Mouse (Mus musculus): ENCODE results near the gene Trmt61a. TPM values are rescaled to one million over a fixed set of nuclear protein-coding genes. Genes with fewer than 3 reads are reported as not detected.

Trmt61a gene
- polyA plus RNA-seq, 1 experiment from 2014 or later = 9.0 TPM

- H3K4me3 ChIP-seq (replicated peaks) = no peak overlapping the region
- no peaks in the 10 kb centered on the region for H3K27me3 ChIP-seq
- no peaks in the 10 kb centered on the region for H3K9me3 ChIP-seq
- H3K27ac ChIP-seq = peak overlapping the region; percentile 96
- H3K36me3 ChIP-seq = no peaks in the 10 kb centered on the region
- WGBS = 5% methylated on average over 5 of the region's 5 CpGs
- peak overlapping the region; percentile 25; the same call in 1 of the 2 replicates for H3K9ac ChIP-seq (replicated peaks)
- H3K4me2 ChIP-seq (replicated peaks) = no peak overlapping the region
- ATAC-seq = no peak
- peaks cover 87% of the 10 kb centered on the region for H3K4me1 ChIP-seq (replicated peaks)
Observed at GRCm38 (mm10) chr12:111691346-111691872, 13.5 kb downstream of the Trmt61a start.

- H3K4me1 ChIP-seq (replicated peaks) = peaks cover 72% of the 10 kb centered on the region
- H3K4me2 ChIP-seq (replicated peaks) = peak overlapping the region; percentile 39; the same call in 1 of the 2 replicates
- no peaks in the 10 kb centered on the region for H3K36me3 ChIP-seq
- H3K9ac ChIP-seq (replicated peaks) = peak overlapping the region; percentile 32; the same call in 1 of the 2 replicates
- no peaks in the 10 kb centered on the region for H3K9me3 ChIP-seq
- WGBS = 63% methylated on average over 5 of the region's 5 CpGs
- H3K27me3 ChIP-seq = no peaks in the 10 kb centered on the region
- H3K27ac ChIP-seq = peak overlapping the region; percentile 96
- no peak overlapping the region for H3K4me3 ChIP-seq (replicated peaks)
- no peak for ATAC-seq
Observed at GRCm38 (mm10) chr12:111692899-111693298, 15.0 kb downstream of the Trmt61a start.

DNA sequence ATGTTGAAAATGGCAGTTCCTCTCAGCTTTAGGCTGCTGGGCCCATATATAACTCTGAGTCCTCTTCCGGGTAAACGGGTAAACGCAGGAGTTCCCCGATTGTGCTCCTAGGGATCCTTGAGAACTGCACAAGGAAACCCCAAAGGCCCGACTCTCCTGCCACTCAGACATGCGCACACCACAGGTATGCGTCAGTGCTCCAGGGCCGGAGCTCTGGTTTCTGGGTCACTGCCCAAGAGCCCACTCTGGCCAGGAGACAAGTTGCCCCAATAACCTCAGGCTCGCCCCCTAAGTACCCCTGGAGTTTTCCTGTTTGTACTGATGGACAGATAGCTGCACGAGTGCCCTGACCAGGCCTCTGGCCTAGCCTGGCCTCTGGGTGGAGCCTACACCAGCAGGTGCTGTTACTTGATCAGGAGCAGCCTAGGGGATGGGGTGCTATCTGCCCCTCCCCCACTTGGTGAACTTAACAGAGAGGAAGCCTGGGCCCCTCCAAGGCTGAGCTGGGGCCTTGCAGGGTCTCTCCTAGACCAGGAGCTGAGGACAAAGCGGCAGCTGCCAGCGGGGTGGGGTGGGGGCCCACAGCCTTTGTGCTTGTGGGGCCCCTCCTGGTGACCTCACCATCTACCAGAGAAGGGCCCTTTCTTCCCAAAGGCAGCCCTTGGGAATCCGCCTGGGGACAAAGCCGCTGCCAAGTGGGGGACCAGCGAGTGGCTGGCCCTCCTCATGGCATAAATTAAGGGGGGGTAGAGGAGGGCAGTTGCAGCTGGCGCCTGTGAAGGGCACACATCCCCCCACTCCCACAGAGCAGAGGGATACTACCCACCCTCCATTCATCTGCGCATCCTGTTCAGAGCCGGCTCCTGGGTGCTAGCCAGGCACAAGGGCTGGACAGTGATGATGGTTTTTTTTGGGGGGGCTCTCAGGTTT, 15.7 kb downstream of the Trmt61a start:
- Histone ChIP-seq H3K27me3 (no peaks in the 10 kb centered on the region), H3K9ac (replicated peaks) (peak overlapping the region; percentile 51), H3K27ac (peak overlapping the region; percentile 96), H3K4me2 (replicated peaks) (peak overlapping the region; percentile 39), H3K4me3 (replicated peaks) (no peak overlapping the region; the same call in 1 of the 2 replicates), H3K9me3 (no peaks in the 10 kb centered on the region), H3K36me3 (no peaks in the 10 kb centered on the region), H3K4me1 (replicated peaks) (peaks cover 65% of the 10 kb centered on the region)
- peak; percentile 88 for ATAC-seq
- 7% methylated on average over 18 of the region's 18 CpGs for WGBS

GRCm38 (mm10) chr12:111694271-111694781, 16.4 kb downstream of the Trmt61a start:
- peaks cover 64% of the 10 kb centered on the region for H3K4me1 ChIP-seq (replicated peaks)
- H3K9ac ChIP-seq (replicated peaks) = peak overlapping the region; percentile 51
- H3K4me3 ChIP-seq (replicated peaks) = no peak overlapping the region; the same call in 1 of the 2 replicates
- peak; percentile 27 for ATAC-seq
- no peaks in the 10 kb centered on the region for H3K27me3 ChIP-seq
- no peaks in the 10 kb centered on the region for H3K9me3 ChIP-seq
- no peaks in the 10 kb centered on the region for H3K36me3 ChIP-seq
- 2% methylated on average over 12 of the region's 12 CpGs for WGBS
- H3K4me2 ChIP-seq (replicated peaks) = peak overlapping the region; percentile 39
- peak overlapping the region; percentile 96 for H3K27ac ChIP-seq

DNA sequence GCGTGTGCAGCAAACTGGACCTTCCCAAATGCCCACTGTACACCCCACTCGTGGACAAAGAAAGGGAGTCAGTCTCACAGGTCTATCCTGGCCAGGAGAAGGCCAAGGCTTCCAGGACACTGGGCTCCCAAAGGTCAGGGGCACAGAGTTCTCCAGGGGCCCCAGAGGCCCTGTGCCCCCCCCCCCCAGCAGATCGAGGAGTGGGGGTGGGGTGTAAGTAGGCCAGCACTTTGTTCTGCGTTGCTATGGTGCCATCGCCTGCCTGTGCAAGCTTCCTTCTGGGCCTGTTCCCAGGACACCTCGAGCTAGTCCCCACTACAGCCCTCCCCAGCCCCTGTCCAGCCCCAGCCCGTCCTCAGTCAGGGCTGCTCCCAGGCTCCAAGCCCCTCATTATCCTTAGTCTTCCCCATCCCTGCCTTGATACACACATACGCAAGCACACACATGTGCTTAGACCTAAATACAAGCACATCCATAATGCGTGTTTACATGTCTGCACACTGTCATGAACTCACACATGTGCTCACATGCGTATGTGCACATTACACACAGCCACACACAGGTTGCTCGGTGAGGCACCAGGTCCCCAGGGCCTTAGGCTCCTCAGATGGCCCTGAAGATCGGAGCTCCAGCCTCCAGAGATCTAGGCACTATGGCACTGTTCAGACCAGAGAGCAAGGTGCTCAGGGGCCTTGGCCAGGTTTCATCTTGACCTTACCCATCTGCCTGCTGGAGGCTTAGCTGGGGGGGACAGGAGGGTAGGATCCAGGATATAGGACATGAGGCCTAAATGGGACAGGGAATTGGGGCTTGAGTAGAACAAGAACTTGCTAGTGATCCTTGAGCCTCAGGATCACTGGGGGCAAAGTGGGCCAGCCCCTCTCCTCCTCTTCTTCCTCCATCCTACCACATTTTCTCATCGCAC, 17.2 kb downstream of the Trmt61a start:
- 21% methylated on average over 13 of the region's 13 CpGs for WGBS
- H3K4me1 ChIP-seq (replicated peaks) = peaks cover 60% of the 10 kb centered on the region
- no peaks in the 10 kb centered on the region for H3K36me3 ChIP-seq
- peak overlapping the region; percentile 51 for H3K9ac ChIP-seq (replicated peaks)
- H3K27me3 ChIP-seq = no peaks in the 10 kb centered on the region
- H3K4me2 ChIP-seq (replicated peaks) = peak overlapping the region; percentile 39
- H3K4me3 ChIP-seq (replicated peaks) = no peak overlapping the region
- peak overlapping the region; percentile 96 for H3K27ac ChIP-seq
- no peaks in the 10 kb centered on the region for H3K9me3 ChIP-seq
- ATAC-seq = peak; percentile 57

GRCm38 (mm10) chr12:111696239-111696638, 18.3 kb downstream of the Trmt61a start:
- Histone ChIP-seq H3K36me3 (no peaks in the 10 kb centered on the region), H3K4me1 (replicated peaks) (peaks cover 49% of the 10 kb centered on the region), H3K9me3 (no peaks in the 10 kb centered on the region), H3K27me3 (no peaks in the 10 kb centered on the region), H3K4me3 (replicated peaks) (no peak overlapping the region), H3K4me2 (replicated peaks) (no peak overlapping the region), H3K9ac (replicated peaks) (no peak overlapping the region), H3K27ac (peak overlapping the region; percentile 96)
- WGBS = 22% methylated on average over 6 of the region's 6 CpGs
- 0 out of 2 replicates have a peak, but pooled peaks have one; percentile 7 for ATAC-seq

- no peaks in the 10 kb centered on the region for H3K27me3 ChIP-seq
- no peak overlapping the region for H3K4me3 ChIP-seq (replicated peaks)
- no peaks in the 10 kb centered on the region for H3K9me3 ChIP-seq
- H3K27ac ChIP-seq = no peak overlapping the region
- H3K9ac ChIP-seq (replicated peaks) = no peak overlapping the region
- WGBS = 71% methylated on average over 4 of the region's 4 CpGs
- H3K4me1 ChIP-seq (replicated peaks) = peaks cover 36% of the 10 kb centered on the region
- H3K4me2 ChIP-seq (replicated peaks) = no peak overlapping the region
- ATAC-seq = no peak
- H3K36me3 ChIP-seq = no peaks in the 10 kb centered on the region
Observed at GRCm38 (mm10) chr12:111697708-111698107, 19.8 kb downstream of the Trmt61a start.

DNA sequence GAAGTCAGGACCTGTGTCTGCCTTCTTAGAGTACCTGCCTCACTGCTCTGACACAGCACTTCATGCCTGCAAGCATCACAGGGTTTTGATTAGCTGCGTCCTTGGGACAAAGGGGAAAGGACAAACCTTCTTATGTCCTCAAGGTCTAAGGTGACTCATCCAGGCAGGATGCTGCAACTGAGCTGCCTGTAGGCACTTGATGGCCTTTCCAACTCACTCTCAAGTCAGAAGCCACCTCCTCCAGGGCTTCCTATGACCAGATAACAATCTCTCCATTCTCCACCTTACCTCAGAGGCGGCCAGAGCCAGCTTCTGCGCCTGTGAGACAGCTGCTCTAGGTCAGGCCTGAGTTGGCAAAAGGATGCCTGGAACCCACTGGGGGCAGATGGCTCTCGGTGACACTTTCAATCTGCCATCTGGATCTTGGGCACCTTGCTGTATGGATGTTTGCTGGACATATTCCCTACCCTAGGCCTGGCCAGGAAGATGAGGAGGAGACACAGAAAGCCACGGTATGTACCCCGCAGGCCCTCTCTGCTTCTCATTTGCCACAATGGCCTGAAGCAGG, 20.5 kb downstream of the Trmt61a start:
- Histone ChIP-seq H3K36me3 (no peaks in the 10 kb centered on the region), H3K9me3 (no peaks in the 10 kb centered on the region), H3K4me3 (replicated peaks) (no peak overlapping the region), H3K9ac (replicated peaks) (no peak overlapping the region), H3K27ac (no peak overlapping the region), H3K4me2 (replicated peaks) (no peak overlapping the region), H3K4me1 (replicated peaks) (peaks cover 29% of the 10 kb centered on the region), H3K27me3 (no peaks in the 10 kb centered on the region)
- 81% methylated on average over 6 of the region's 6 CpGs for WGBS
- ATAC-seq = no peak

DNA sequence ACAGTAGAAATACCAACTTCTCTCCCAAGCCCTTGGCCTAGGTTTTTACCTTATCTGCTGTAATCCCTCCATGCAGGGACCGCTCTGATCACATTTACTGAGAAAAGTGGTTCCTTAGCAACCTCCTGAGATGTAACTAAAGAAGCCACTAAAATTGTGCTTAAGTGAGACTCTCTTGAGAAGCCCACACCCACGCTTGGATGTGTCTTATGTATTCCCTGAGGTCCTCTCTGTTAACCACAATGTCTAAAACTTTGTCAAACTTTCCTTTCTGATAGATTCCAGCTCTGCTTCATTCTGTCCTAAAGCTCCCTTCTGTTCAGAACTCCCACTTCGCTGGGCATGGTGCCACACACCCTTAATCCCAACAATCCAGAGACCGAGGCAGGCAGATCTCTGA, 21.6 kb downstream of the Trmt61a start:
- Histone ChIP-seq H3K4me3 (replicated peaks) (no peak overlapping the region), H3K9me3 (no peaks in the 10 kb centered on the region), H3K4me1 (replicated peaks) (peaks cover 17% of the 10 kb centered on the region), H3K27ac (no peak overlapping the region), H3K9ac (replicated peaks) (no peak overlapping the region), H3K27me3 (no peaks in the 10 kb centered on the region), H3K4me2 (replicated peaks) (no peak overlapping the region), H3K36me3 (no peaks in the 10 kb centered on the region)
- WGBS = 90% methylated on average over 4 of the region's 4 CpGs
- no peak for ATAC-seq

DNA sequence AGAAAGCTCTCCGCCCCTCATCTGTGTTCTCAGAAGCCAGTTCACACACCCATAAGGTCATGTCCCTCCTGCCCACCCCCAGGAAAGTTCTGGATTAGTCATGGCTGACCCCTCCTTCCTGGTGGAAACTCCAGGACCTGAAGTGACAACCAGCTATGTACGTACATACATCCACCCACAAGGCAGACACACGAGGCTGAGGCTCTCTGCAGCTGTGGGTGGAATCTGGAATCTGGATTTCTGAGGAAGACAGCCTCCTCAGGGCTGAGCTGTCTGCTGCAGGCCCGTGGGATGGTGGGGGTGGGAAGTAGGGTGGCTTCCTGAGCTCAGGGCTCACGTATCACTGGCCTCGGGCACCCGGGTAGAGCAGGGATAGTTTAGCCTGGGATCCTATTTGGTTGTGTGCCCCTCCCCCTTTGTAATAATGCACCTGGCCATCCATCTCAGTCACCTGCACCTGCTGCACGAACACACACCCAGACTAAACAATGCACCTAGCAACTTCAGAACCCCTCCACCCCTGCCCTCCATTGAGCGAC, 23.1 kb downstream of the Trmt61a start:
- Histone ChIP-seq H3K4me2 (replicated peaks) (no peak overlapping the region), H3K9me3 (no peaks in the 10 kb centered on the region), H3K4me1 (replicated peaks) (peaks cover 8% of the 10 kb centered on the region), H3K4me3 (replicated peaks) (no peak overlapping the region), H3K27me3 (no peaks in the 10 kb centered on the region), H3K27ac (no peak overlapping the region), H3K36me3 (0 out of 2 replicates have a peak, but pooled peaks cover 5% of the 10 kb centered on the region), H3K9ac (replicated peaks) (no peak overlapping the region)
- no peak for ATAC-seq
- 81% methylated on average over 9 of the region's 9 CpGs for WGBS

DNA sequence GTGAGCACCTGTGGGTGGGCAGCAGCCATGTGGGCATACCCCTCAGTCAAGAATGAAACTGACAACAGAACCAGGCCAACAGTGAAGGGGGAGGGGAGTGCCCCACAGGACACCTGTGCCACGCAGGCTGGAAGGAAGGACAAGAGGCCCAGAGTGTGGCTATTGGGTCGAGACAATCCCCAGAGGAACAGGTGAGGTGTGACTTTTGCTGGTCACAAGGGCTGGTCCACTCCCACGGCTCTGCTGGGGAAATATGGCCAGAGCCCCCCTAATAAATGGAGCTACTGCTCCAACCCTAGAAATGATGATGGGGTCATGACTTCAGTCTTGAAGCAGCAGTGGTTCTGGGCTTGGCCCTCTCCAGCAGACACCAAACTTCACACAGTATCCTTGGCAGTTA, 25.4 kb downstream of the Trmt61a start:
- no peaks in the 10 kb centered on the region for H3K27me3 ChIP-seq
- H3K4me2 ChIP-seq (replicated peaks) = no peak overlapping the region
- no peaks in the 10 kb centered on the region for H3K9me3 ChIP-seq
- peaks cover 5% of the 10 kb centered on the region; the same call in 1 of the 2 replicates for H3K4me1 ChIP-seq (replicated peaks)
- peaks cover 20% of the 10 kb centered on the region for H3K36me3 ChIP-seq
- no peak overlapping the region for H3K4me3 ChIP-seq (replicated peaks)
- 83% methylated on average over 3 of the region's 3 CpGs for WGBS
- no peak overlapping the region for H3K27ac ChIP-seq
- ATAC-seq = no peak
- no peak overlapping the region for H3K9ac ChIP-seq (replicated peaks)

Data from midbrain, embryonic 13.5 days (tissue).